In genomic region chr6:30580841-30581176, GRCm38 (mm10) we compare ENCODE assay signal across 15 mouse cellular contexts. TPM values are rescaled to one million over a fixed set of nuclear protein-coding genes. Genes with fewer than 3 reads are reported as not detected.
A peak's percentile ranks its signal among the peaks of the same experiment; 100 is the strongest.
DNase-seq lines count a peak whose midpoint lies in the region; ATAC-seq lines count a peak whose summit lies in the region.
"Had no signal": no experiment of that assay in that cellular context is flagged by ENCODE, and none has a peak within 500 bp of the region (broad histone marks: within the 10 kb centered on the region; RNA-seq: fewer than 3 reads in every experiment).

No protein-coding gene starts in this region.

- H3K36me3 ChIP-seq in embryonic facial prominence, embryonic 12.5 days, result no peaks in the 10 kb centered on the region
- H3K36me3 ChIP-seq in hindbrain, embryonic 13.5 days, result no peaks in the 10 kb centered on the region
- no peaks in the 10 kb centered on the region for H3K36me3 ChIP-seq in midbrain, embryonic 13.5 days
- H3K36me3 ChIP-seq: embryonic facial prominence, embryonic 15.5 days had no signal

- DNase-seq in cerebellum, postnatal 14 days, result peak; percentile 28 to 42
- no peak for DNase-seq in cerebellum, adult 8-10 months
- DNase-seq in natural killer cell, adult 2 months (ENCODE audit: low spot score in 2 of 2), result no peak
- no peak for DNase-seq in left cerebral cortex, adult 18-20 months (ENCODE audit: low spot score in 2 of 2)
- no peak for DNase-seq in heart, postnatal 25 days (ENCODE audit: low spot score)
- DNase-seq: gastrocnemius, postnatal 25 days; kidney, postnatal 36 days; spleen, adult 18-20 months; thymus, adult 2 months had no signal

- H3K9ac ChIP-seq in embryonic facial prominence, embryonic 12.5 days, result no peak overlapping the region
- no peak overlapping the region for H3K9ac ChIP-seq in hindbrain, embryonic 13.5 days
- H3K9ac ChIP-seq in midbrain, embryonic 13.5 days (replicated peaks), result no peak overlapping the region
- H3K9ac ChIP-seq: embryonic facial prominence, embryonic 15.5 days had no signal

- intact Hi-C loops in heart, postnatal 25 days (cut with DNase I), result no loop called here

- no peaks in the 10 kb centered on the region for H3K27me3 ChIP-seq in embryonic facial prominence, embryonic 12.5 days
- H3K27me3 ChIP-seq in hindbrain, embryonic 13.5 days, result no peaks in the 10 kb centered on the region
- no peaks in the 10 kb centered on the region for H3K27me3 ChIP-seq in midbrain, embryonic 13.5 days
- H3K27me3 ChIP-seq: embryonic facial prominence, embryonic 15.5 days had no signal

- no peak for ATAC-seq in embryonic facial prominence, embryonic 12.5 days (ENCODE audit: insufficient number of reproducible peaks, insufficient read depth, low FRiP score, low TSS enrichment)
- ATAC-seq in hindbrain, embryonic 13.5 days (ENCODE audit: low FRiP score), result 0 out of 2 replicates have a peak, but pooled peaks have one; percentile 21
- ATAC-seq in midbrain, embryonic 13.5 days, result peak; percentile 65

- H3K4me1 ChIP-seq in embryonic facial prominence, embryonic 12.5 days, result peaks cover 25% of the 10 kb centered on the region
- H3K4me1 ChIP-seq in hindbrain, embryonic 13.5 days (replicated peaks), result peaks cover 27% of the 10 kb centered on the region
- H3K4me1 ChIP-seq in midbrain, embryonic 13.5 days (replicated peaks), result peaks cover 24% of the 10 kb centered on the region

- peak overlapping the region; percentile 67 for H3K27ac ChIP-seq in embryonic facial prominence, embryonic 12.5 days
- peak overlapping the region; percentile 71 for H3K27ac ChIP-seq in hindbrain, embryonic 13.5 days
- H3K27ac ChIP-seq in midbrain, embryonic 13.5 days, result peak overlapping the region; percentile 82

- H3K4me2 ChIP-seq in embryonic facial prominence, embryonic 12.5 days (replicated peaks), result no peak overlapping the region
- H3K4me2 ChIP-seq in hindbrain, embryonic 13.5 days, result 0 out of 2 replicates have a peak overlapping the region, but pooled peaks have one; percentile 7
- H3K4me2 ChIP-seq in midbrain, embryonic 13.5 days (replicated peaks), result 0 out of 2 replicates have a peak overlapping the region, but pooled peaks have one; percentile 9
- H3K4me2 ChIP-seq: embryonic facial prominence, embryonic 15.5 days; liver, embryonic 11.5 days had no signal

- no peaks in the 10 kb centered on the region for H3K9me3 ChIP-seq in embryonic facial prominence, embryonic 12.5 days
- no peaks in the 10 kb centered on the region for H3K9me3 ChIP-seq in hindbrain, embryonic 13.5 days
- no peaks in the 10 kb centered on the region for H3K9me3 ChIP-seq in midbrain, embryonic 13.5 days
- H3K9me3 ChIP-seq: embryonic facial prominence, embryonic 15.5 days had no signal

- WGBS in embryonic facial prominence, embryonic 12.5 days, result 51% methylated on average over 8 of the region's 8 CpGs
- 38% methylated on average over 8 of the region's 8 CpGs for WGBS in hindbrain, embryonic 13.5 days
- 45% methylated on average over 8 of the region's 8 CpGs for WGBS in midbrain, embryonic 13.5 days

- no peak overlapping the region for H3K4me3 ChIP-seq in embryonic facial prominence, embryonic 12.5 days
- H3K4me3 ChIP-seq in hindbrain, embryonic 13.5 days, result no peak overlapping the region
- H3K4me3 ChIP-seq in midbrain, embryonic 13.5 days (replicated peaks), result no peak overlapping the region
- H3K4me3 ChIP-seq: embryonic facial prominence, embryonic 15.5 days had no signal

RNA-seq across cellular contexts. Expression of gene Cpa4, which starts 12.6 kb away (rescaled TPM):
- polyA plus RNA-seq in embryonic facial prominence, embryonic 12.5 days (2016; fragmentation: Nextera tagmentation; extraction: Ambion mirVana), result 0.79 and 1.3 TPM in 2 replicates
- 1.4 and 1.5 TPM in 2 replicates for polyA plus RNA-seq in hindbrain, embryonic 13.5 days (2015; fragmentation: Nextera tagmentation; extraction: Ambion mirVana)
- polyA plus RNA-seq in midbrain, embryonic 13.5 days (2015; fragmentation: Nextera tagmentation; extraction: Ambion mirVana), result 2.4 and 2.5 TPM in 2 replicates
- total RNA-seq in left cerebral cortex, adult 18-20 months (2021), result under 1 TPM; 0.19 to 0.21 TPM
- total RNA-seq in heart, postnatal 25 days (2021), result not detected
- total RNA-seq: ES-E14; gastrocnemius, postnatal 25 days had no signal

RNA-seq across cellular contexts. Expression of gene Cpa5, which starts 30.0 kb away (rescaled TPM):
- 0.22 and 0.33 TPM in 2 replicates for polyA plus RNA-seq in embryonic facial prominence, embryonic 12.5 days (2016; fragmentation: Nextera tagmentation; extraction: Ambion mirVana)
- polyA plus RNA-seq in hindbrain, embryonic 13.5 days (2015; fragmentation: Nextera tagmentation; extraction: Ambion mirVana), result not detected in 2 replicates
- 0.10 TPM in 1 of 2 replicates, not detected in the other for polyA plus RNA-seq in midbrain, embryonic 13.5 days (2015; fragmentation: Nextera tagmentation; extraction: Ambion mirVana)
- not detected for total RNA-seq in left cerebral cortex, adult 18-20 months (2021)
- not detected for total RNA-seq in heart, postnatal 25 days (2021)
- total RNA-seq: ES-E14; gastrocnemius, postnatal 25 days had no signal
- polyA plus RNA-seq: liver, embryonic 11.5 days; thymus, adult 2 months had no signal

RNA-seq across cellular contexts. Expression of gene Cpa2, which starts 39.4 kb away (rescaled TPM):
- polyA plus RNA-seq in embryonic facial prominence, embryonic 12.5 days (2016; fragmentation: Nextera tagmentation; extraction: Ambion mirVana), result 4.2 and 7.6 TPM in 2 replicates
- polyA plus RNA-seq in hindbrain, embryonic 13.5 days (2015; fragmentation: Nextera tagmentation; extraction: Ambion mirVana), result 6.9 and 8.7 TPM in 2 replicates
- 7.1 and 8.5 TPM in 2 replicates for polyA plus RNA-seq in midbrain, embryonic 13.5 days (2015; fragmentation: Nextera tagmentation; extraction: Ambion mirVana)
- total RNA-seq in left cerebral cortex, adult 18-20 months (2021), result 1 to 10 TPM; 1.9 to 2.0 TPM
- not detected for total RNA-seq in heart, postnatal 25 days (2021)
- total RNA-seq: gastrocnemius, postnatal 25 days had no signal
- polyA plus RNA-seq: thymus, adult 2 months had no signal

RNA-seq across cellular contexts. Expression of gene Cpa1, which starts 58.2 kb away (rescaled TPM):
- polyA plus RNA-seq in embryonic facial prominence, embryonic 12.5 days (2016; fragmentation: Nextera tagmentation; extraction: Ambion mirVana), result 0.22 and 0.29 TPM in 2 replicates
- 0.71 and 1.1 TPM in 2 replicates for polyA plus RNA-seq in hindbrain, embryonic 13.5 days (2015; fragmentation: Nextera tagmentation; extraction: Ambion mirVana)
- 0.63 and 0.79 TPM in 2 replicates for polyA plus RNA-seq in midbrain, embryonic 13.5 days (2015; fragmentation: Nextera tagmentation; extraction: Ambion mirVana)
- not detected for total RNA-seq in left cerebral cortex, adult 18-20 months (2021)
- total RNA-seq in heart, postnatal 25 days (2021), result under 1 TPM in 1 of 2 experiments, not detected in 1; 0.16 TPM
- total RNA-seq: ES-E14; gastrocnemius, postnatal 25 days had no signal
- polyA plus RNA-seq: thymus, adult 2 months had no signal

Comparison
In these comparisons a context has a peak if more than half of its experiments do, and no peak if none do; other contexts are left out.
1. DNase-seq: peak in cerebellum, postnatal 14 days (2 of 2); none in cerebellum, adult 8-10 months (single experiment), natural killer cell, adult 2 months (0 of 2), left cerebral cortex, adult 18-20 months (0 of 2) and heart, postnatal 25 days (single experiment).
2. Peak in every context shown above with its lines, with median percentiles within 50 percentile points of each other: H3K27ac ChIP-seq.